21 mouse cellular contexts compared by ENCODE assay signal in genomic region chr5:105301963-105302362, GRCm38 (mm10). TPM values are rescaled to one million over a fixed set of nuclear protein-coding genes. Genes with fewer than 3 reads are reported as not detected.
A peak's percentile ranks its signal among the peaks of the same experiment; 100 is the strongest.
DNase-seq lines count a peak whose midpoint lies in the region; ATAC-seq and TF ChIP-seq lines count a peak whose summit lies in the region.
"Had no signal": no experiment of that assay in that cellular context is flagged by ENCODE, and none has a peak within 500 bp of the region (broad histone marks: within the 10 kb centered on the region; RNA-seq: fewer than 3 reads in every experiment).

No protein-coding gene starts in this region.

- DNase-seq in heart, adult 2 months: no peak
- no peak for DNase-seq in heart, postnatal 4 days
- no peak for DNase-seq in heart, adult 11 months
- DNase-seq in kidney, adult 8-10 months: peak; percentile 48 to 57
- no peak for DNase-seq in kidney, postnatal 10 days
- no peak for DNase-seq in thymus, postnatal 0 days (ENCODE audit: low spot score)
- DNase-seq: adrenal gland, postnatal 25 days; cerebellum, adult 9-10 months; layer of hippocampus, adult 9-11 months; lung, postnatal 36 days; midbrain, embryonic 14.5 days; thymus, adult 18-20 months; thymus, postnatal 4 days had no signal

- intact Hi-C loops in heart, adult 2 months (cut with DNase I): loop anchor here (5.0 kb wide), 1 partner anchor 40 kb away; no protein-coding TSS in a partner anchor

- no peaks in the 10 kb centered on the region for H3K27me3 ChIP-seq in heart, adult 2 months (ENCODE audit: control insufficient read depth, insufficient read depth, low read length)
- H3K27me3 ChIP-seq in heart, embryonic 15.5 days: no peaks in the 10 kb centered on the region
- H3K27me3 ChIP-seq: forebrain, embryonic 13.5 days; hindbrain, embryonic 13.5 days; liver, embryonic 15.5 days; lung, embryonic 15.5 days had no signal

- no peak overlapping the region for H3K4me2 ChIP-seq in heart, embryonic 15.5 days
- H3K4me2 ChIP-seq: forebrain, embryonic 13.5 days; hindbrain, embryonic 13.5 days; liver, embryonic 15.5 days; lung, embryonic 15.5 days had no signal

- TF ChIP-seq EP300 in heart, adult 2 months (IDR thresholded peaks at IDR 0.05; ENCODE audit: insufficient read depth, low read depth, low read length): no peak

- no peaks in the 10 kb centered on the region for H3K79me2 ChIP-seq in heart, adult 2 months (replicated peaks; ENCODE audit: control insufficient read depth, insufficient read depth, low read length)

- no peak overlapping the region for H3K9ac ChIP-seq in heart, adult 2 months (ENCODE audit: low read depth, low read length)
- H3K9ac ChIP-seq in heart, embryonic 15.5 days: no peak overlapping the region
- H3K9ac ChIP-seq: forebrain, embryonic 13.5 days; hindbrain, embryonic 13.5 days; liver, embryonic 15.5 days; lung, embryonic 15.5 days had no signal

- no peaks in the 10 kb centered on the region for H3K9me3 ChIP-seq in heart, embryonic 15.5 days (replicated peaks)
- H3K9me3 ChIP-seq: forebrain, embryonic 13.5 days; hindbrain, embryonic 13.5 days; liver, embryonic 15.5 days; lung, embryonic 15.5 days; megakaryocyte, embryonic 14.5 days had no signal

- TF ChIP-seq CTCF in heart, adult 2 months (IDR thresholded peaks at IDR 0.05): no peak

- H3K4me3 ChIP-seq in heart, adult 2 months: no peak overlapping the region
- no peak overlapping the region for H3K4me3 ChIP-seq in heart, embryonic 15.5 days
- H3K4me3 ChIP-seq: forebrain, embryonic 13.5 days; hindbrain, embryonic 13.5 days; liver, embryonic 15.5 days; lung, embryonic 15.5 days had no signal

- ATAC-seq in heart, embryonic 15.5 days (replicated peaks; ENCODE audit: insufficient number of reproducible peaks, insufficient read depth, low FRiP score, low read depth): no peak
- ATAC-seq: forebrain, embryonic 13.5 days had no signal

- 95% methylated on average over 4 of the region's 4 CpGs for WGBS in heart, adult 2 months
- WGBS in heart, embryonic 15.5 days: 88% methylated on average over 4 of the region's 4 CpGs

- peaks cover 1% of the 10 kb centered on the region; the same call in 1 of the 2 replicates for H3K4me1 ChIP-seq in heart, adult 2 months (ENCODE audit: control insufficient read depth, insufficient read depth, low read length)
- peaks cover 15% of the 10 kb centered on the region for H3K4me1 ChIP-seq in heart, embryonic 15.5 days (replicated peaks)
- H3K4me1 ChIP-seq: forebrain, embryonic 13.5 days; hindbrain, embryonic 13.5 days; liver, embryonic 15.5 days; lung, embryonic 15.5 days had no signal

- H3K27ac ChIP-seq in heart, adult 2 months: peak overlapping the region; percentile 75
- H3K27ac ChIP-seq in heart, embryonic 15.5 days: peak overlapping the region; percentile 76
- H3K27ac ChIP-seq: forebrain, embryonic 13.5 days; hindbrain, embryonic 13.5 days; liver, embryonic 15.5 days; lung, embryonic 15.5 days had no signal

- no peak for TF ChIP-seq POLR2A in heart, adult 2 months (IDR thresholded peaks at IDR 0.05; ENCODE audit: insufficient read depth, low read depth, low read length)

- H3K36me3 ChIP-seq in heart, adult 2 months (ENCODE audit: control insufficient read depth, insufficient read depth, low read length): no peaks in the 10 kb centered on the region
- no peaks in the 10 kb centered on the region for H3K36me3 ChIP-seq in heart, embryonic 15.5 days
- H3K36me3 ChIP-seq: hindbrain, embryonic 13.5 days; liver, embryonic 15.5 days; lung, embryonic 15.5 days had no signal

RNA-seq across cellular contexts. Expression of gene Gbp6, which starts 8.5 kb away (rescaled TPM):
- 10 to 100 TPM; 14.3 to 22.0 TPM for total RNA-seq in heart, adult 2 months (2021)
- polyA plus RNA-seq in heart, adult 2 months (2012; rRNA removed): 4.9 and 5.9 TPM in 2 replicates
- 1 to 10 TPM; 1.4 to 1.9 TPM for total RNA-seq in heart, postnatal 4 days (2021)
- 1.7 and 3.4 TPM in 2 replicates for polyA plus RNA-seq in heart, embryonic 15.5 days (2015; fragmentation: Nextera tagmentation; extraction: Ambion mirVana)
- 34.8 and 40.5 TPM in 2 replicates for polyA plus RNA-seq in thymus, postnatal 0 days (2015; fragmentation: Nextera tagmentation; extraction: Ambion mirVana)

RNA-seq across cellular contexts. Expression of gene Gm43302, which starts 8.5 kb away (rescaled TPM):
- total RNA-seq in heart, adult 2 months (2021): 1 to 10 TPM in 1 of 2 experiments, under 1 TPM in 1; 0.25 to 1.9 TPM
- polyA plus RNA-seq in heart, adult 2 months (2012; rRNA removed): 3.0 and 4.5 TPM in 2 replicates
- not detected for total RNA-seq in heart, postnatal 4 days (2021)
- 0.10 TPM in 1 of 2 replicates, not detected in the other for polyA plus RNA-seq in heart, embryonic 15.5 days (2015; fragmentation: Nextera tagmentation; extraction: Ambion mirVana)
- 0.56 TPM in 1 of 2 replicates, not detected in the other for polyA plus RNA-seq in thymus, postnatal 0 days (2015; fragmentation: Nextera tagmentation; extraction: Ambion mirVana)
- total RNA-seq: left cerebral cortex, adult 18-20 months; left cerebral cortex, postnatal 36 days had no signal
- polyA plus RNA-seq: lung, embryonic 15.5 days had no signal

Comparison
In these comparisons a context has a peak if more than half of its experiments do, and no peak if none do; other contexts are left out.
1. DNase-seq: peak in kidney, adult 8-10 months (2 of 2); none in heart, adult 2 months (0 of 2), heart, postnatal 4 days (single experiment), heart, adult 11 months (single experiment), kidney, postnatal 10 days (single experiment) and thymus, postnatal 0 days (single experiment).